Comparison of ENCODE assay signal across 9 mouse cellular contexts in genomic region chr10:127621191-127622056, GRCm38 (mm10). TPM values are rescaled to one million over a fixed set of nuclear protein-coding genes. Genes with fewer than 3 reads are reported as not detected.
DNase-seq lines count a peak whose midpoint lies in the region; ATAC-seq and TF ChIP-seq lines count a peak whose summit lies in the region.
"Had no signal": no experiment of that assay in that cellular context is flagged by ENCODE, and none has a peak within 500 bp of the region (broad histone marks: within the 10 kb centered on the region; RNA-seq: fewer than 3 reads in every experiment).

No protein-coding gene starts in this region.

- H3K4me1 ChIP-seq in embryonic facial prominence, embryonic 13.5 days = peaks cover 42% of the 10 kb centered on the region
- peaks cover 7% of the 10 kb centered on the region for H3K4me1 ChIP-seq in heart, adult 2 months (ENCODE audit: control insufficient read depth, insufficient read depth, low read length)
- H3K4me1 ChIP-seq in limb, embryonic 15.5 days = peaks cover 37% of the 10 kb centered on the region
- peaks cover 16% of the 10 kb centered on the region for H3K4me1 ChIP-seq in midbrain, postnatal 0 days (ENCODE audit: insufficient read depth, low read length)
- H3K4me1 ChIP-seq in stomach, embryonic 15.5 days = peaks cover 38% of the 10 kb centered on the region

- no peak for TF ChIP-seq CTCF in heart, adult 2 months (IDR thresholded peaks at IDR 0.05)
- TF ChIP-seq CTCF in midbrain, postnatal 0 days (IDR thresholded peaks at IDR 0.05) = no peak

- peak overlapping the region; percentile 98 for H3K27ac ChIP-seq in embryonic facial prominence, embryonic 13.5 days
- H3K27ac ChIP-seq in heart, adult 2 months = peak overlapping the region; percentile 98
- peak overlapping the region; percentile 98 for H3K27ac ChIP-seq in limb, embryonic 15.5 days
- H3K27ac ChIP-seq in midbrain, postnatal 0 days (ENCODE audit: low read depth, low read length) = peak overlapping the region; percentile 82
- peak overlapping the region; percentile 99 for H3K27ac ChIP-seq in stomach, embryonic 15.5 days

- under 1% methylated on average over 39 of the region's 39 CpGs for WGBS in embryonic facial prominence, embryonic 13.5 days
- WGBS in heart, adult 2 months = under 1% methylated on average over 38 of the region's 39 CpGs
- WGBS in limb, embryonic 15.5 days = under 1% methylated on average over 30 of the region's 39 CpGs
- under 1% methylated on average over 32 of the region's 39 CpGs for WGBS in midbrain, postnatal 0 days
- under 1% methylated on average over 34 of the region's 39 CpGs for WGBS in stomach, embryonic 15.5 days

- peak overlapping the region; percentile 85 for H3K4me2 ChIP-seq in embryonic facial prominence, embryonic 13.5 days
- peak overlapping the region; percentile 86 for H3K4me2 ChIP-seq in limb, embryonic 15.5 days
- H3K4me2 ChIP-seq in midbrain, postnatal 0 days (ENCODE audit: low read depth, low read length, poor library complexity, severe bottlenecking) = peak overlapping the region; percentile 97
- H3K4me2 ChIP-seq in stomach, embryonic 15.5 days = peak overlapping the region; percentile 86

- peak overlapping the region; percentile 87 for H3K4me3 ChIP-seq in embryonic facial prominence, embryonic 13.5 days
- peak overlapping the region; percentile 66 for H3K4me3 ChIP-seq in heart, adult 2 months
- peak overlapping the region; percentile 78 for H3K4me3 ChIP-seq in limb, embryonic 15.5 days
- peak overlapping the region; percentile 88 for H3K4me3 ChIP-seq in midbrain, postnatal 0 days (ENCODE audit: low read depth, low read length)
- H3K4me3 ChIP-seq in stomach, embryonic 15.5 days (replicated peaks) = peak overlapping the region; percentile 69

- peak overlapping the region; percentile 85 for H3K9ac ChIP-seq in embryonic facial prominence, embryonic 13.5 days
- H3K9ac ChIP-seq in heart, adult 2 months (ENCODE audit: low read depth, low read length) = peak overlapping the region; percentile 77
- peak overlapping the region; percentile 67 for H3K9ac ChIP-seq in limb, embryonic 15.5 days
- peak overlapping the region; percentile 96; the same call in 1 of the 2 replicates for H3K9ac ChIP-seq in midbrain, postnatal 0 days (replicated peaks; ENCODE audit: low read length, poor library complexity, severe bottlenecking)
- H3K9ac ChIP-seq in stomach, embryonic 15.5 days = peak overlapping the region; percentile 51

- DNase-seq in spleen, adult 18-20 months = peak; percentile 49 to 61
- no peak for DNase-seq in spleen, postnatal 14 days (ENCODE audit: low spot score in 2 of 2)
- peak; percentile 93 to 95 for DNase-seq in heart, adult 2 months
- DNase-seq in kidney, adult 9 months = peak; percentile 95
- peak; percentile 91 for DNase-seq in midbrain, postnatal 0 days (ENCODE audit: low spot score)

- H3K9me3 ChIP-seq in embryonic facial prominence, embryonic 13.5 days = 0 out of 2 replicates have a peak, but pooled peaks cover 5% of the 10 kb centered on the region
- H3K9me3 ChIP-seq in limb, embryonic 15.5 days = no peaks in the 10 kb centered on the region
- no peaks in the 10 kb centered on the region for H3K9me3 ChIP-seq in midbrain, postnatal 0 days (ENCODE audit: low read length)
- H3K9me3 ChIP-seq in stomach, embryonic 15.5 days = no peaks in the 10 kb centered on the region

- no peaks in the 10 kb centered on the region for H3K79me2 ChIP-seq in heart, adult 2 months (replicated peaks; ENCODE audit: control insufficient read depth, insufficient read depth, low read length)

- H3K27me3 ChIP-seq in embryonic facial prominence, embryonic 13.5 days = no peaks in the 10 kb centered on the region
- H3K27me3 ChIP-seq in heart, adult 2 months (ENCODE audit: control insufficient read depth, insufficient read depth, low read length) = no peaks in the 10 kb centered on the region
- H3K27me3 ChIP-seq in limb, embryonic 15.5 days = no peaks in the 10 kb centered on the region
- no peaks in the 10 kb centered on the region for H3K27me3 ChIP-seq in midbrain, postnatal 0 days (ENCODE audit: insufficient read depth, low read length)
- no peaks in the 10 kb centered on the region for H3K27me3 ChIP-seq in stomach, embryonic 15.5 days (replicated peaks)

- intact Hi-C loops in heart, adult 2 months (cut with DNase I) = loop anchor here (2.0 to 5.0 kb wide), 5 partner anchors 21 to 116 kb away; partner anchors contain the start of genes Ndufa4l2 and Zbtb39

- peak; percentile 88 for ATAC-seq in embryonic facial prominence, embryonic 13.5 days (ENCODE audit: insufficient number of reproducible peaks, insufficient read depth, low FRiP score, low TSS enrichment, low read depth)
- peak; percentile 82 for ATAC-seq in limb, embryonic 15.5 days (ENCODE audit: insufficient number of reproducible peaks, low FRiP score, low TSS enrichment, low read depth)
- peak; percentile 74 for ATAC-seq in midbrain, postnatal 0 days (ENCODE audit: low FRiP score)
- ATAC-seq in stomach, embryonic 15.5 days (ENCODE audit: insufficient read depth, low FRiP score, low read depth) = peak; percentile 87

- H3K36me3 ChIP-seq in embryonic facial prominence, embryonic 13.5 days = peaks cover 5% of the 10 kb centered on the region
- H3K36me3 ChIP-seq in heart, adult 2 months (ENCODE audit: control insufficient read depth, insufficient read depth, low read length) = no peaks in the 10 kb centered on the region
- H3K36me3 ChIP-seq in limb, embryonic 15.5 days = no peaks in the 10 kb centered on the region; the same call in 1 of the 2 replicates
- H3K36me3 ChIP-seq in midbrain, postnatal 0 days (ENCODE audit: insufficient read depth, low read length) = peaks cover 6% of the 10 kb centered on the region; the same call in 1 of the 2 replicates
- no peaks in the 10 kb centered on the region for H3K36me3 ChIP-seq in stomach, embryonic 15.5 days
- H3K36me3 ChIP-seq: G1E had no signal

- peak; percentile 90 for TF ChIP-seq POLR2A in heart, adult 2 months (IDR thresholded peaks at IDR 0.05; ENCODE audit: insufficient read depth, low read depth, low read length)

- peak; percentile 29; the same call in 1 of the 2 replicates for TF ChIP-seq EP300 in heart, adult 2 months (IDR thresholded peaks at IDR 0.05; ENCODE audit: insufficient read depth, low read depth, low read length)

RNA-seq across cellular contexts. Expression of gene Lrp1, which starts 0.5 kb away (rescaled TPM):
- 139 and 159 TPM in 2 replicates for polyA plus RNA-seq in embryonic facial prominence, embryonic 13.5 days (2015; fragmentation: Nextera tagmentation; extraction: Ambion mirVana)
- total RNA-seq in heart, adult 2 months (2021) = 10 to 100 TPM; 74.0 to 79.5 TPM
- polyA plus RNA-seq in heart, adult 2 months (2012; rRNA removed) = 74.1 and 83.7 TPM in 2 replicates
- polyA plus RNA-seq in limb, embryonic 15.5 days (2015; fragmentation: Nextera tagmentation; extraction: Ambion mirVana) = 146 and 148 TPM in 2 replicates
- 297 and 319 TPM in 2 replicates for total RNA-seq in midbrain, postnatal 0 days (2014; rRNA removed)
- polyA plus RNA-seq in midbrain, postnatal 0 days (2015; fragmentation: Nextera tagmentation; extraction: Ambion mirVana) = 79.8 and 84.4 TPM in 2 replicates
- 77.0 and 87.0 TPM in 2 replicates for polyA plus RNA-seq in stomach, embryonic 15.5 days (2015; fragmentation: Nextera tagmentation; extraction: Ambion mirVana)

RNA-seq across cellular contexts. Expression of gene Stat6, which starts 21.4 kb away (rescaled TPM):
- polyA plus RNA-seq in embryonic facial prominence, embryonic 13.5 days (2015; fragmentation: Nextera tagmentation; extraction: Ambion mirVana) = 21.1 and 22.0 TPM in 2 replicates
- total RNA-seq in heart, adult 2 months (2021) = 10 to 100 TPM; 43.7 to 43.9 TPM
- polyA plus RNA-seq in heart, adult 2 months (2012; rRNA removed) = 49.5 and 61.7 TPM in 2 replicates
- polyA plus RNA-seq in limb, embryonic 15.5 days (2015; fragmentation: Nextera tagmentation; extraction: Ambion mirVana) = 36.7 and 38.9 TPM in 2 replicates
- total RNA-seq in midbrain, postnatal 0 days (2014; rRNA removed) = 6.1 and 10.2 TPM in 2 replicates
- 3.9 and 4.3 TPM in 2 replicates for polyA plus RNA-seq in midbrain, postnatal 0 days (2015; fragmentation: Nextera tagmentation; extraction: Ambion mirVana)
- polyA plus RNA-seq in stomach, embryonic 15.5 days (2015; fragmentation: Nextera tagmentation; extraction: Ambion mirVana) = 35.0 and 37.1 TPM in 2 replicates

RNA-seq across cellular contexts. Expression of gene Nemp1, which starts 45.3 kb away (rescaled TPM):
- 9.1 and 10.6 TPM in 2 replicates for polyA plus RNA-seq in embryonic facial prominence, embryonic 13.5 days (2015; fragmentation: Nextera tagmentation; extraction: Ambion mirVana)
- 1 to 10 TPM; 3.7 to 4.2 TPM for total RNA-seq in heart, adult 2 months (2021)
- 2.2 and 4.0 TPM in 2 replicates for polyA plus RNA-seq in heart, adult 2 months (2012; rRNA removed)
- polyA plus RNA-seq in limb, embryonic 15.5 days (2015; fragmentation: Nextera tagmentation; extraction: Ambion mirVana) = 8.3 and 8.5 TPM in 2 replicates
- total RNA-seq in midbrain, postnatal 0 days (2014; rRNA removed) = 3.2 and 3.7 TPM in 2 replicates
- 1.4 and 1.7 TPM in 2 replicates for polyA plus RNA-seq in midbrain, postnatal 0 days (2015; fragmentation: Nextera tagmentation; extraction: Ambion mirVana)
- 7.8 and 8.6 TPM in 2 replicates for polyA plus RNA-seq in stomach, embryonic 15.5 days (2015; fragmentation: Nextera tagmentation; extraction: Ambion mirVana)

RNA-seq across cellular contexts. Expression of gene Nab2, which starts 46.9 kb away (rescaled TPM):
- 19.5 and 20.3 TPM in 2 replicates for polyA plus RNA-seq in embryonic facial prominence, embryonic 13.5 days (2015; fragmentation: Nextera tagmentation; extraction: Ambion mirVana)
- 1 to 10 TPM; 5.0 to 6.3 TPM for total RNA-seq in heart, adult 2 months (2021)
- polyA plus RNA-seq in heart, adult 2 months (2012; rRNA removed) = 10.0 and 11.2 TPM in 2 replicates
- 23.7 and 24.4 TPM in 2 replicates for polyA plus RNA-seq in limb, embryonic 15.5 days (2015; fragmentation: Nextera tagmentation; extraction: Ambion mirVana)
- total RNA-seq in midbrain, postnatal 0 days (2014; rRNA removed) = 4.8 and 5.6 TPM in 2 replicates
- polyA plus RNA-seq in midbrain, postnatal 0 days (2015; fragmentation: Nextera tagmentation; extraction: Ambion mirVana) = 1.4 and 1.6 TPM in 2 replicates
- 10.8 and 13.3 TPM in 2 replicates for polyA plus RNA-seq in stomach, embryonic 15.5 days (2015; fragmentation: Nextera tagmentation; extraction: Ambion mirVana)

Comparison
In these comparisons a context has a peak if more than half of its experiments do, and no peak if none do; other contexts are left out.
1. DNase-seq: peak in spleen, adult 18-20 months (2 of 2), heart, adult 2 months (2 of 2), kidney, adult 9 months (single experiment) and midbrain, postnatal 0 days (single experiment); none in spleen, postnatal 14 days (0 of 2).
2. Peak in every context shown above with its lines, with median percentiles within 50 percentile points of each other: ATAC-seq, H3K27ac ChIP-seq, H3K4me2 ChIP-seq, H3K4me3 ChIP-seq and H3K9ac ChIP-seq.